Mouse (Mus musculus) liver, embryonic 14.5 days (tissue): ENCODE data around the gene Fam181a. TPM values are rescaled to one million over a fixed set of nuclear protein-coding genes. Genes with fewer than 3 reads are reported as not detected.
A peak's percentile ranks its signal among the peaks of the same experiment; 100 is the strongest.

Experiments
- ATAC-seq: fragments of 200-750 bp; cut with Nextera tagmentation; 2 replicates; pipeline ENCODE4 v1.8.0; 2017; ENCODE audit warnings: moderate number of reproducible peaks, mild to moderate bottlenecking, moderate library complexity; ENCODE audit not compliant: insufficient read depth
- DNase-seq, 3 experiments: peaks; one replicate each; pipeline ENCODE4 v3.0.0-alpha.2; 2012 to 2013; ENCODE audit warnings: low read depth in 3 of 3, low spot score in 3 of 3
- H3K27ac ChIP-seq: fragments of 300-500 bp; sonication (generic); 2 replicates; pipeline ENCODE4 v1.5.1; 2014; ENCODE audit warnings: moderate library complexity, mild to moderate bottlenecking, control low read depth, inconsistent platforms
- H3K27me3 ChIP-seq: fragments of 300-500 bp; sonication (generic); 2 replicates; pipeline ENCODE4 v1.6.1; 2014; ENCODE audit warnings: mild to moderate bottlenecking, low read length, moderate library complexity; ENCODE audit not compliant: control insufficient read depth, insufficient read depth
- H3K36me3 ChIP-seq: fragments of 300-500 bp; sonication (generic); replicated peaks from 2 replicates; pipeline ENCODE4 v1.6.1; 2014; ENCODE audit warnings: low read depth; ENCODE audit not compliant: control insufficient read depth, insufficient read depth
- H3K4me1 ChIP-seq, 2 experiments: fragments of 200-500 bp in 1 of 2; fragments of 300-500 bp in 1 of 2; sonication (generic) in 1 of 2; replicated peaks; 2 replicates each; pipeline ENCODE4 v1.6.1; 2012 to 2014; ENCODE audit warnings: antibody characterized with exemption in 1 of 2, inconsistent platforms in 1 of 2, low read length in 1 of 2; ENCODE audit not compliant: control insufficient read depth in 2 of 2, insufficient read depth in 2 of 2
- H3K4me2 ChIP-seq: fragments of 300-500 bp; sonication (generic); 2 replicates; pipeline ENCODE4 v1.6.1; 2014; ENCODE audit warnings: low read depth, mild to moderate bottlenecking, control low read depth, moderate library complexity
- H3K4me3 ChIP-seq, 2 experiments: fragments of 200-500 bp in 1 of 2; fragments of 300-500 bp in 1 of 2; sonication (generic) in 1 of 2; 2 replicates each; pipeline ENCODE4 v1.5.1; 2012 to 2014; ENCODE audit warnings: low read depth in 2 of 2, low read length in 2 of 2, mild to moderate bottlenecking in 2 of 2, control low read depth in 1 of 2, inconsistent platforms in 1 of 2, moderate library complexity in 1 of 2; ENCODE audit not compliant: insufficient read depth in 1 of 2
- H3K9ac ChIP-seq: fragments of 300-500 bp; sonication (generic); replicated peaks from 2 replicates; pipeline ENCODE4 v1.6.1; 2014; ENCODE audit warnings: mild to moderate bottlenecking, control low read depth, moderate library complexity
- H3K9me3 ChIP-seq: fragments of 300-500 bp; sonication (generic); 2 replicates; pipeline ENCODE4 v1.6.1; 2016; ENCODE audit warnings: low read length, mixed read lengths; ENCODE audit not compliant: control insufficient read depth
- CTCF ChIP-seq: IDR thresholded peaks from 2 replicates; pipeline ENCODE4 v1.5.1; 2016; ENCODE audit warnings: antibody characterized with exemption, low read depth, control low read depth
- EP300 ChIP-seq: IDR thresholded peaks from 2 replicates; pipeline ENCODE4 v1.6.1; 2016; ENCODE audit warnings: antibody characterized with exemption, low read depth
- WGBS: fragments of 180-500 bp; shearing (Covaris S2); extraction: QIAGEN DNeasy Blood & Tissue Kit; methylation state at CpG from one replicate; pipeline ENCODE4 v1.1.7; 2014; ENCODE audit not compliant: insufficient replicate concordance; 5-methylcytosine and 5-hydroxymethylcytosine counted together
- polyA plus RNA-seq, 2 experiments: library from polyadenylated mRNA; depleted of rRNA in 1 of 2; stranded (reverse) in 1 of 2; unstranded in 1 of 2; fragments of >200 nt; fragmentation: Nextera tagmentation in 1 of 2; extraction: Ambion mirVana in 1 of 2; gene quantifications; 2 replicates each; pipeline versions ENCODE4 v1.2.1 to v1.2.3; 2012 to 2014

Gene Fam181a
- polyA plus RNA-seq (2012; rRNA removed): 0.09 TPM in 1 of 2 replicates, not detected in the other
- not detected in 2 replicates for polyA plus RNA-seq (2014; fragmentation: Nextera tagmentation; extraction: Ambion mirVana)

GRCm38 (mm10) chr12:103310744-103311267 is at the start of gene Fam181a:
Gene Fam181a (plus strand): TSS chr12:103310975.
- no peak for ATAC-seq

GRCm38 (mm10) chr12:103262017-103262865 is 48.5 kb upstream of the Fam181a start:
- DNase-seq (no peak), ATAC-seq (no peak)
- Histone ChIP-seq H3K27ac (no peak overlapping the region), H3K4me2 (no peak overlapping the region), H3K27me3 (no peaks in the 10 kb centered on the region), H3K36me3 (no peaks in the 10 kb centered on the region), H3K4me3 (no peak overlapping the region), H3K9ac (no peak overlapping the region), H3K4me1 (no peaks in the 10 kb centered on the region), H3K9me3 (no peaks in the 10 kb centered on the region)
- TF ChIP-seq CTCF: peak; percentile 65
- TF ChIP-seq EP300: no peak
- 45% methylated on average over 13 of the region's 13 CpGs for WGBS

More at GRCm38 (mm10) chr12:103310744-103311267, at the start of gene Fam181a:
- Histone ChIP-seq H3K4me3 (no peak within 1 kb of the TSS), H3K27ac (no peak within 1 kb of the TSS), H3K9me3 (no peaks in the 10 kb centered on the region; the same call in 1 of the 2 replicates), H3K4me2 (no peak within 1 kb of the TSS), H3K4me1 (peaks cover 0 to 2% of the 10 kb centered on the region in 2 experiments; a peak in 1 of 4 replicates), H3K36me3 (no peaks in the 10 kb centered on the region), H3K9ac (no peak within 1 kb of the TSS), H3K27me3 (no peaks in the 10 kb centered on the region; the same call in 1 of the 2 replicates)
- 41% methylated on average over 2 of the region's 2 CpGs for WGBS
- no peak for TF ChIP-seq EP300
- TF ChIP-seq CTCF: no peak
- DNase-seq: no peak

GRCm38 (mm10) chr12:103266605-103267004 is 44.2 kb upstream of the Fam181a start:
- H3K4me3 ChIP-seq: no peak overlapping the region
- no peak for DNase-seq
- no peak overlapping the region for H3K4me2 ChIP-seq
- H3K4me1 ChIP-seq: no peaks in the 10 kb centered on the region
- H3K27me3 ChIP-seq: no peaks in the 10 kb centered on the region
- no peak overlapping the region for H3K27ac ChIP-seq
- H3K9ac ChIP-seq: no peak overlapping the region
- TF ChIP-seq EP300 (no peak), CTCF (no peak)
- 29% methylated on average over 3 of the region's 3 CpGs for WGBS
- H3K36me3 ChIP-seq: no peaks in the 10 kb centered on the region
- ATAC-seq: no peak
- no peaks in the 10 kb centered on the region for H3K9me3 ChIP-seq

- Histone ChIP-seq H3K4me2 (no peak overlapping the region), H3K9me3 (no peaks in the 10 kb centered on the region), H3K27ac (no peak overlapping the region), H3K27me3 (no peaks in the 10 kb centered on the region), H3K9ac (no peak overlapping the region), H3K36me3 (no peaks in the 10 kb centered on the region), H3K4me1 (no peaks in the 10 kb centered on the region), H3K4me3 (no peak overlapping the region)
- TF ChIP-seq EP300 (no peak), CTCF (no peak)
- 53% methylated on average over 3 of the region's 3 CpGs for WGBS
- DNase-seq (no peak), ATAC-seq (no peak)
These were observed 38.6 kb upstream of the Fam181a start for GRCm38 (mm10) chr12:103272176-103272575.

GRCm38 (mm10) chr12:103273051-103273450 is 37.7 kb upstream of the Fam181a start:
- H3K9me3 ChIP-seq: no peaks in the 10 kb centered on the region
- TF ChIP-seq CTCF: no peak
- no peak for TF ChIP-seq EP300
- H3K4me3 ChIP-seq: no peak overlapping the region
- no peak for DNase-seq
- no peak overlapping the region for H3K4me2 ChIP-seq
- H3K27ac ChIP-seq: no peak overlapping the region
- no peak for ATAC-seq
- no peaks in the 10 kb centered on the region for H3K36me3 ChIP-seq
- H3K9ac ChIP-seq: no peak overlapping the region
- no peaks in the 10 kb centered on the region for H3K4me1 ChIP-seq
- WGBS: 44% methylated on average over 6 of the region's 6 CpGs
- H3K27me3 ChIP-seq: no peaks in the 10 kb centered on the region
